In the genomic region with DNA sequence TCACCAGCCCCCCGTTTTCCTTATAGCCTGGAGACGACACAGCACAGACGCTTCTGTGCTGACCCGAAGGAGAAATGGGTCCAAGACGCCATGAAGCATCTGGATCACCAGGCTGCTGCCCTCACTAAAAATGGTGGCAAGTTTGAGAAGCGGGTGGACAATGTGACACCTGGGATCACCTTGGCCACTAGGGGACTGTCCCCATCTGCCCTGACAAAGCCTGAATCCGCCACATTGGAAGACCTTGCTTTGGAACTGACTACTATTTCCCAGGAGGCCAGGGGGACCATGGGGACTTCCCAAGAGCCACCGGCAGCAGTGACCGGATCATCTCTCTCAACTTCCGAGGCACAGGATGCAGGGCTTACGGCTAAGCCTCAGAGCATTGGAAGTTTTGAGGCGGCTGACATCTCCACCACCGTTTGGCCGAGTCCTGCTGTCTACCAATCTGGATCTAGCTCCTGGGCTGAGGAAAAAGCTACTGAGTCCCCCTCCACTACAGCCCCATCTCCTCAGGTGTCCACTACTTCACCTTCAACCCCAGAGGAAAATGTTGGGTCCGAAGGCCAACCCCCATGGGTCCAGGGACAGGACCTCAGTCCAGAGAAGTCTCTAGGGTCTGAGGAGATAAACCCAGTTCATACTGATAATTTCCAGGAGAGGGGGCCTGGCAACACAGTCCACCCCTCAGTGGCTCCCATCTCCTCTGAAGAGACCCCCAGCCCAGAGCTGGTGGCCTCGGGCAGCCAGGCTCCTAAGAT, we compare ENCODE assay signal across 16 mouse cellular contexts. TPM values are rescaled to one million over a fixed set of nuclear protein-coding genes. Genes with fewer than 3 reads are reported as not detected.
"Had no signal": no experiment of that assay in that cellular context is flagged by ENCODE, and none has a peak within 500 bp of the region (broad histone marks: within the 10 kb centered on the region; RNA-seq: fewer than 3 reads in every experiment).

No protein-coding gene starts in this region.

- H3K27ac ChIP-seq: liver, embryonic 13.5 days; midbrain, embryonic 13.5 days had no signal

- H3K36me3 ChIP-seq: limb, embryonic 12.5 days; liver, embryonic 13.5 days; midbrain, embryonic 13.5 days had no signal

- H3K27me3 ChIP-seq: midbrain, embryonic 13.5 days had no signal

- ATAC-seq: midbrain, embryonic 13.5 days had no signal

- H3K4me3 ChIP-seq: limb, embryonic 12.5 days; liver, embryonic 13.5 days; midbrain, embryonic 13.5 days had no signal

- H3K4me2 ChIP-seq: limb, embryonic 12.5 days; liver, embryonic 13.5 days; midbrain, embryonic 13.5 days had no signal

- H3K9ac ChIP-seq: limb, embryonic 12.5 days; liver, embryonic 13.5 days; midbrain, embryonic 13.5 days had no signal

- H3K9me3 ChIP-seq: limb, embryonic 12.5 days; liver, embryonic 13.5 days; midbrain, embryonic 13.5 days had no signal

- DNase-seq: kidney, adult 18-20 months; liver, embryonic 13.5 days; lung, adult 2 months; lung, postnatal 36 days; right cerebral cortex, adult 18-20 months; right cerebral cortex, postnatal 25 days; thymus, postnatal 4 days had no signal

RNA-seq across cellular contexts. Expression of a gene that starts 7.9 kb away (rescaled TPM):
- total RNA-seq: megakaryocyte-erythroid progenitor cell, adult 5-6 weeks had no signal

RNA-seq across cellular contexts. Expression of a gene that starts 30.5 kb away (rescaled TPM):
- polyA plus RNA-seq: limb, embryonic 12.5 days had no signal

RNA-seq across cellular contexts. Expression of a gene that starts 34.3 kb away (rescaled TPM):
- total RNA-seq: layer of hippocampus, postnatal 25 days; left cerebral cortex, postnatal 14 days; megakaryocyte-erythroid progenitor cell, adult 5-6 weeks; midbrain, postnatal 0 days had no signal
- polyA plus RNA-seq: kidney, embryonic 16.5 days; limb, embryonic 12.5 days; midbrain, embryonic 13.5 days; midbrain, postnatal 0 days; neural tube, embryonic 14.5 days; stomach, embryonic 16.5 days had no signal
